Mouse (Mus musculus): ENCODE measurements around the gene Gramd1b. TPM values are rescaled to one million over a fixed set of nuclear protein-coding genes. Genes with fewer than 3 reads are reported as not detected.

The Gramd1b gene
- polyA plus RNA-seq, 1 experiment from 2014 or later: 19.9 TPM

GRCm38 (mm10) chr9:40296251-40296650, 234.9 kb downstream of the Gramd1b start:
- no peaks in the 10 kb centered on the region for H3K27me3 ChIP-seq (replicated peaks)
- no peak overlapping the region for H3K27ac ChIP-seq
- H3K9me3 ChIP-seq: no peaks in the 10 kb centered on the region
- no peak for ATAC-seq (replicated peaks)
- H3K4me3 ChIP-seq: no peak overlapping the region
- H3K9ac ChIP-seq: no peak overlapping the region
- no peaks in the 10 kb centered on the region for H3K4me1 ChIP-seq
- H3K36me3 ChIP-seq (replicated peaks): peaks cover 37% of the 10 kb centered on the region; the same call in 1 of the 2 replicates
- WGBS: 94% methylated on average over 5 of the region's 5 CpGs
- H3K4me2 ChIP-seq: no peak overlapping the region

- Histone ChIP-seq H3K9ac (no peak overlapping the region), H3K4me2 (no peak overlapping the region), H3K27me3 (replicated peaks) (no peaks in the 10 kb centered on the region), H3K4me3 (no peak overlapping the region), H3K4me1 (no peaks in the 10 kb centered on the region), H3K9me3 (no peaks in the 10 kb centered on the region), H3K27ac (no peak overlapping the region), H3K36me3 (replicated peaks) (peaks cover 34% of the 10 kb centered on the region; the same call in 1 of the 2 replicates)
- 94% methylated on average over 1 of the region's 1 CpGs for WGBS
- ATAC-seq (replicated peaks): no peak
Measured at GRCm38 (mm10) chr9:40294866-40295265, 236.3 kb downstream of the Gramd1b start.

GRCm38 (mm10) chr9:40294210-40294609, 237.0 kb downstream of the Gramd1b start:
- Histone ChIP-seq H3K9me3 (no peaks in the 10 kb centered on the region), H3K36me3 (replicated peaks) (peaks cover 31% of the 10 kb centered on the region), H3K27ac (no peak overlapping the region), H3K9ac (no peak overlapping the region), H3K4me1 (no peaks in the 10 kb centered on the region), H3K27me3 (replicated peaks) (no peaks in the 10 kb centered on the region), H3K4me3 (no peak overlapping the region), H3K4me2 (no peak overlapping the region)
- 83% methylated on average over 5 of the region's 5 CpGs for WGBS
- peak; percentile 45; the same call in 1 of the 2 replicates for ATAC-seq (replicated peaks)

GRCm38 (mm10) chr9:40293740-40294139, 237.4 kb downstream of the Gramd1b start:
- no peaks in the 10 kb centered on the region for H3K9me3 ChIP-seq
- H3K4me3 ChIP-seq: no peak overlapping the region
- no peak overlapping the region for H3K9ac ChIP-seq
- H3K4me1 ChIP-seq: no peaks in the 10 kb centered on the region
- peaks cover 32% of the 10 kb centered on the region for H3K36me3 ChIP-seq (replicated peaks)
- no peak for ATAC-seq (replicated peaks)
- H3K27me3 ChIP-seq (replicated peaks): no peaks in the 10 kb centered on the region
- 94% methylated on average over 5 of the region's 5 CpGs for WGBS
- H3K4me2 ChIP-seq: no peak overlapping the region
- no peak overlapping the region for H3K27ac ChIP-seq

- H3K27ac ChIP-seq: no peak overlapping the region
- ATAC-seq (replicated peaks): peak; percentile 49
- no peak overlapping the region for H3K9ac ChIP-seq
- no peaks in the 10 kb centered on the region for H3K4me1 ChIP-seq
- no peak overlapping the region for H3K4me2 ChIP-seq
- WGBS: 97% methylated on average over 8 of the region's 8 CpGs
- no peaks in the 10 kb centered on the region for H3K9me3 ChIP-seq
- H3K36me3 ChIP-seq (replicated peaks): peaks cover 32% of the 10 kb centered on the region
- H3K4me3 ChIP-seq: no peak overlapping the region
- no peaks in the 10 kb centered on the region for H3K27me3 ChIP-seq (replicated peaks)
Measured at GRCm38 (mm10) chr9:40293286-40293685, 237.9 kb downstream of the Gramd1b start.

GRCm38 (mm10) chr9:40292475-40292874, 238.7 kb downstream of the Gramd1b start:
- Histone ChIP-seq H3K4me2 (no peak overlapping the region), H3K27me3 (replicated peaks) (no peaks in the 10 kb centered on the region), H3K36me3 (replicated peaks) (peaks cover 32% of the 10 kb centered on the region), H3K9me3 (no peaks in the 10 kb centered on the region), H3K4me3 (no peak overlapping the region), H3K4me1 (no peaks in the 10 kb centered on the region), H3K9ac (no peak overlapping the region), H3K27ac (no peak overlapping the region)
- no peak for ATAC-seq (replicated peaks)
- WGBS: 88% methylated on average over 4 of the region's 4 CpGs

GRCm38 (mm10) chr9:40282968-40283367, 248.2 kb downstream of the Gramd1b start:
- Histone ChIP-seq H3K27ac (no peak overlapping the region), H3K27me3 (replicated peaks) (no peaks in the 10 kb centered on the region), H3K4me2 (no peak overlapping the region), H3K9ac (no peak overlapping the region), H3K4me1 (no peaks in the 10 kb centered on the region), H3K9me3 (no peaks in the 10 kb centered on the region), H3K4me3 (no peak overlapping the region), H3K36me3 (replicated peaks) (peaks cover 33% of the 10 kb centered on the region)
- ATAC-seq (replicated peaks): no peak
- 92% methylated on average over 7 of the region's 7 CpGs for WGBS

GRCm38 (mm10) chr9:40279438-40279837, 251.7 kb downstream of the Gramd1b start:
- WGBS: 94% methylated on average over 7 of the region's 7 CpGs
- no peak overlapping the region for H3K4me2 ChIP-seq
- no peak overlapping the region for H3K27ac ChIP-seq
- H3K9me3 ChIP-seq: no peaks in the 10 kb centered on the region
- no peak for ATAC-seq (replicated peaks)
- H3K36me3 ChIP-seq (replicated peaks): peaks cover 38% of the 10 kb centered on the region
- H3K4me3 ChIP-seq: no peak overlapping the region
- no peaks in the 10 kb centered on the region for H3K27me3 ChIP-seq (replicated peaks)
- H3K4me1 ChIP-seq: no peaks in the 10 kb centered on the region; the same call in 1 of the 2 replicates
- H3K9ac ChIP-seq: no peak overlapping the region

GRCm38 (mm10) chr9:40277671-40278070, 253.5 kb downstream of the Gramd1b start:
- Histone ChIP-seq H3K4me3 (no peak overlapping the region), H3K9me3 (no peaks in the 10 kb centered on the region), H3K36me3 (replicated peaks) (peaks cover 32% of the 10 kb centered on the region), H3K9ac (no peak overlapping the region), H3K27me3 (replicated peaks) (no peaks in the 10 kb centered on the region), H3K27ac (no peak overlapping the region), H3K4me1 (peaks cover 11% of the 10 kb centered on the region), H3K4me2 (no peak overlapping the region)
- no peak for ATAC-seq (replicated peaks)
- WGBS: 90% methylated on average over 3 of the region's 3 CpGs

GRCm38 (mm10) chr9:40275904-40276303, 255.3 kb downstream of the Gramd1b start:
- Histone ChIP-seq H3K4me3 (no peak overlapping the region), H3K27ac (no peak overlapping the region), H3K4me1 (peaks cover 27% of the 10 kb centered on the region), H3K36me3 (replicated peaks) (peaks cover 20% of the 10 kb centered on the region), H3K27me3 (replicated peaks) (no peaks in the 10 kb centered on the region), H3K9me3 (no peaks in the 10 kb centered on the region), H3K4me2 (no peak overlapping the region), H3K9ac (no peak overlapping the region)
- 91% methylated on average over 5 of the region's 5 CpGs for WGBS
- ATAC-seq (replicated peaks): no peak

GRCm38 (mm10) chr9:40272822-40273221, 258.4 kb downstream of the Gramd1b start:
- Histone ChIP-seq H3K27me3 (replicated peaks) (no peaks in the 10 kb centered on the region), H3K36me3 (replicated peaks) (peaks cover 8% of the 10 kb centered on the region), H3K4me2 (peak overlapping the region; percentile 66), H3K27ac (no peak overlapping the region), H3K9ac (no peak overlapping the region), H3K9me3 (no peaks in the 10 kb centered on the region), H3K4me3 (0 out of 2 replicates have a peak overlapping the region, but pooled peaks have one; percentile 5), H3K4me1 (peaks cover 37% of the 10 kb centered on the region)
- 89% methylated on average over 7 of the region's 7 CpGs for WGBS
- no peak for ATAC-seq (replicated peaks)

- Histone ChIP-seq H3K4me3 (peak overlapping the region; percentile 69), H3K27ac (no peak overlapping the region), H3K4me2 (peak overlapping the region; percentile 66), H3K9me3 (no peaks in the 10 kb centered on the region), H3K36me3 (replicated peaks) (no peaks in the 10 kb centered on the region), H3K9ac (peak overlapping the region; percentile 83), H3K27me3 (replicated peaks) (no peaks in the 10 kb centered on the region), H3K4me1 (peaks cover 40% of the 10 kb centered on the region)
- no peak for ATAC-seq (replicated peaks)
- WGBS: 41% methylated on average over 3 of the region's 3 CpGs
Measured at GRCm38 (mm10) chr9:40271075-40271474, 260.1 kb downstream of the Gramd1b start.

- WGBS: 10% methylated on average over 8 of the region's 8 CpGs
Measured at GRCm38 (mm10) chr9:40269880-40270279, 261.3 kb downstream of the Gramd1b start.

More at GRCm38 (mm10) chr9:40269880-40270279, 261.3 kb downstream of the Gramd1b start:
- Histone ChIP-seq H3K27ac (peak overlapping the region; percentile 79), H3K4me3 (peak overlapping the region; percentile 69), H3K9me3 (no peaks in the 10 kb centered on the region), H3K4me1 (peaks cover 40% of the 10 kb centered on the region), H3K9ac (peak overlapping the region; percentile 83), H3K36me3 (replicated peaks) (no peaks in the 10 kb centered on the region), H3K27me3 (replicated peaks) (no peaks in the 10 kb centered on the region), H3K4me2 (peak overlapping the region; percentile 66)
- ATAC-seq (replicated peaks): peak; percentile 6

All from midbrain, embryonic 15.5 days (tissue).